ENCODE assay signal across 24 mouse cellular contexts in the genomic region with DNA sequence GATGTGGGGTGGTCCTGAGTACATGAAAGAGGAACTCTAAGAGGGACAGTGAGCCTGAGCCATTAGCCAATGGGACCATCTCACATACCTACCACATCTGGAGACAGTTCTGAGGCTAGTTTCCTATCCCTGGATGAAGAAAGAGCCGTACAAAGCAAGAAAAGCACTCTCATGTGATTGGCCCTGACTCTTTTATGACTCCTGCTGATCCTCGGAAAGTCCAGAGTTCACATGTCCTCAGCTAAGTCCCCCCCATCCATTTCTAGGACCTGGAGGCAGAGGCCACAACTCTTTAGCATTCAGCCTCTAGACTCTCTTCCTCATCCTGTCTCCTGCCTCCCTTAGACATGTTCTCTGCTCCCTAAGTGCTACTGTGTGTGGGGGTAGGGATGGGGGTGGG. TPM values are rescaled to one million over a fixed set of nuclear protein-coding genes. Genes with fewer than 3 reads are reported as not detected.
DNase-seq lines count a peak whose midpoint lies in the region; ATAC-seq and TF ChIP-seq lines count a peak whose summit lies in the region.
"Had no signal": no experiment of that assay in that cellular context is flagged by ENCODE, and none has a peak within 500 bp of the region (broad histone marks: within the 10 kb centered on the region; RNA-seq: fewer than 3 reads in every experiment).

No protein-coding gene starts in this region.

- no peak overlapping the region for H3K4me2 ChIP-seq in intestine, embryonic 15.5 days (replicated peaks)
- no peak overlapping the region for H3K4me2 ChIP-seq in intestine, embryonic 16.5 days (ENCODE audit: low read depth, low read length)
- H3K4me2 ChIP-seq in intestine, postnatal 0 days (replicated peaks; ENCODE audit: low read depth), result no peak overlapping the region

- H3K27ac ChIP-seq in intestine, embryonic 15.5 days, result no peak overlapping the region
- H3K27ac ChIP-seq in intestine, embryonic 16.5 days (ENCODE audit: low read length), result no peak overlapping the region
- no peak overlapping the region for H3K27ac ChIP-seq in intestine, postnatal 0 days (ENCODE audit: low read depth, low read length)
- no peak overlapping the region for H3K27ac ChIP-seq in layer of hippocampus, adult 2 months

- H3K36me3 ChIP-seq in intestine, embryonic 15.5 days, result no peaks in the 10 kb centered on the region
- no peaks in the 10 kb centered on the region for H3K36me3 ChIP-seq in intestine, embryonic 16.5 days (ENCODE audit: control insufficient read depth, insufficient read depth, low read length)
- H3K36me3 ChIP-seq in intestine, postnatal 0 days (ENCODE audit: control insufficient read depth, insufficient read depth), result no peaks in the 10 kb centered on the region
- H3K36me3 ChIP-seq: G1E had no signal

- H3K9me3 ChIP-seq in intestine, embryonic 15.5 days, result no peaks in the 10 kb centered on the region
- H3K9me3 ChIP-seq in intestine, embryonic 16.5 days (ENCODE audit: control insufficient read depth, low read length), result no peaks in the 10 kb centered on the region
- no peaks in the 10 kb centered on the region for H3K9me3 ChIP-seq in intestine, postnatal 0 days (ENCODE audit: control insufficient read depth)
- H3K9me3 ChIP-seq: G1E had no signal

- H3K27me3 ChIP-seq in intestine, embryonic 15.5 days (replicated peaks), result no peaks in the 10 kb centered on the region
- no peaks in the 10 kb centered on the region; the same call in 1 of the 2 replicates for H3K27me3 ChIP-seq in intestine, embryonic 16.5 days (replicated peaks; ENCODE audit: control insufficient read depth, insufficient read depth, low read length)
- H3K27me3 ChIP-seq in intestine, postnatal 0 days (replicated peaks; ENCODE audit: control insufficient read depth, insufficient read depth, low read length), result no peaks in the 10 kb centered on the region

- 57% methylated on average over 2 of the region's 2 CpGs for WGBS in intestine, embryonic 15.5 days
- WGBS in intestine, embryonic 16.5 days, result 43% methylated on average over 2 of the region's 2 CpGs
- 22% methylated on average over 2 of the region's 2 CpGs for WGBS in intestine, postnatal 0 days

- TF ChIP-seq CTCF in intestine, postnatal 0 days (IDR thresholded peaks at IDR 0.05; ENCODE audit: low read depth), result no peak
- TF ChIP-seq CTCF in layer of hippocampus, adult 2 months (conservative IDR thresholded peaks at IDR 0.05), result no peak

- H3K9ac ChIP-seq in intestine, embryonic 15.5 days, result no peak overlapping the region
- no peak overlapping the region for H3K9ac ChIP-seq in intestine, embryonic 16.5 days (ENCODE audit: low read depth, low read length)
- no peak overlapping the region for H3K9ac ChIP-seq in intestine, postnatal 0 days (ENCODE audit: low read depth, low read length)

- no peak for DNase-seq in spleen, adult 18-20 months
- no peak for DNase-seq in layer of hippocampus, adult 2 months (ENCODE audit: low spot score in 2 of 2)
- no peak for DNase-seq in cerebellum, adult 18-20 months
- DNase-seq: adrenal gland, adult 2 months; adrenal gland, adult 8-10 months; adrenal gland, postnatal 10 days; adrenal gland, postnatal 14 days; adrenal gland, postnatal 25 days; adrenal gland, postnatal 36 days; B cell, adult 2 months; cerebellum, adult 11 months; cerebellum, adult 11-12 months; cerebellum, adult 2 months had no signal

- no peaks in the 10 kb centered on the region for H3K4me1 ChIP-seq in intestine, embryonic 15.5 days (replicated peaks)
- 0 out of 2 replicates have a peak, but pooled peaks cover 5% of the 10 kb centered on the region for H3K4me1 ChIP-seq in intestine, embryonic 16.5 days (ENCODE audit: control insufficient read depth, insufficient read depth, low read length)
- H3K4me1 ChIP-seq in intestine, postnatal 0 days (replicated peaks; ENCODE audit: control insufficient read depth, insufficient read depth, low read length), result no peaks in the 10 kb centered on the region

- ATAC-seq in intestine, embryonic 15.5 days, result peak; percentile 71
- ATAC-seq in intestine, embryonic 16.5 days, result peak; percentile 84
- ATAC-seq in intestine, postnatal 0 days, result peak; percentile 45; the same call in 1 of the 2 replicates
- ATAC-seq: activated CD4-positive, CD25-positive, alpha-beta regulatory T cell, adult 4 months; CD4-positive, CD25-positive, alpha-beta regulatory T cell, adult 4 months; Patski had no signal

- no peak overlapping the region for H3K4me3 ChIP-seq in intestine, embryonic 15.5 days (replicated peaks)
- H3K4me3 ChIP-seq in intestine, embryonic 16.5 days (ENCODE audit: low read length), result no peak overlapping the region
- no peak overlapping the region for H3K4me3 ChIP-seq in intestine, postnatal 0 days (ENCODE audit: low read depth, low read length)
- H3K4me3 ChIP-seq in layer of hippocampus, adult 2 months, result no peak overlapping the region

RNA-seq across cellular contexts. Expression of a gene that starts 41.1 kb away (rescaled TPM):
- 16.4 and 17.4 TPM in 2 replicates for polyA plus RNA-seq in intestine, embryonic 15.5 days (2015; fragmentation: Nextera tagmentation; extraction: Ambion mirVana)
- 23.5 and 26.7 TPM in 2 replicates for polyA plus RNA-seq in intestine, embryonic 16.5 days (2015; fragmentation: Nextera tagmentation; extraction: Ambion mirVana)
- polyA plus RNA-seq in intestine, postnatal 0 days (2015; fragmentation: Nextera tagmentation; extraction: Ambion mirVana), result 56.8 and 73.9 TPM in 2 replicates
- total RNA-seq in layer of hippocampus, adult 2 months (2021), result 1 to 10 TPM; 1.4 to 1.6 TPM
- total RNA-seq: MEL had no signal
- polyA plus RNA-seq: G1E had no signal

RNA-seq across cellular contexts. Expression of a gene that starts 41.8 kb away (rescaled TPM):
- polyA plus RNA-seq in intestine, embryonic 15.5 days (2015; fragmentation: Nextera tagmentation; extraction: Ambion mirVana), result 0.08 and 0.15 TPM in 2 replicates
- 0.05 TPM in 1 of 2 replicates, not detected in the other for polyA plus RNA-seq in intestine, embryonic 16.5 days (2015; fragmentation: Nextera tagmentation; extraction: Ambion mirVana)
- 0.03 and 0.07 TPM in 2 replicates for polyA plus RNA-seq in intestine, postnatal 0 days (2015; fragmentation: Nextera tagmentation; extraction: Ambion mirVana)
- not detected for total RNA-seq in layer of hippocampus, adult 2 months (2021)
- total RNA-seq: adrenal gland, adult 18-20 months; adrenal gland, adult 2 months; adrenal gland, postnatal 10 days; adrenal gland, postnatal 14 days; adrenal gland, postnatal 25 days; adrenal gland, postnatal 36 days; adrenal gland, postnatal 4 days; CH12.LX; MEL had no signal
- polyA plus RNA-seq: activated CD4-positive, CD25-positive, alpha-beta regulatory T cell, adult 4 months; adrenal gland, adult 2 months; CD4-positive, CD25-positive, alpha-beta regulatory T cell, adult 4 months; G1E had no signal

RNA-seq across cellular contexts. Expression of a gene that starts 58.9 kb away (rescaled TPM):
- 179 and 196 TPM in 2 replicates for polyA plus RNA-seq in intestine, embryonic 15.5 days (2015; fragmentation: Nextera tagmentation; extraction: Ambion mirVana)
- polyA plus RNA-seq in intestine, embryonic 16.5 days (2015; fragmentation: Nextera tagmentation; extraction: Ambion mirVana), result 260 and 283 TPM in 2 replicates
- 208 and 224 TPM in 2 replicates for polyA plus RNA-seq in intestine, postnatal 0 days (2015; fragmentation: Nextera tagmentation; extraction: Ambion mirVana)
- total RNA-seq in layer of hippocampus, adult 2 months (2021), result 1 to 10 TPM in 1 of 2 experiments, under 1 TPM in 1; 0.97 to 1.3 TPM
- total RNA-seq: adrenal gland, postnatal 14 days; adrenal gland, postnatal 25 days; adrenal gland, postnatal 36 days; CH12.LX; MEL had no signal
- polyA plus RNA-seq: G1E had no signal
